In the genomic region with DNA sequence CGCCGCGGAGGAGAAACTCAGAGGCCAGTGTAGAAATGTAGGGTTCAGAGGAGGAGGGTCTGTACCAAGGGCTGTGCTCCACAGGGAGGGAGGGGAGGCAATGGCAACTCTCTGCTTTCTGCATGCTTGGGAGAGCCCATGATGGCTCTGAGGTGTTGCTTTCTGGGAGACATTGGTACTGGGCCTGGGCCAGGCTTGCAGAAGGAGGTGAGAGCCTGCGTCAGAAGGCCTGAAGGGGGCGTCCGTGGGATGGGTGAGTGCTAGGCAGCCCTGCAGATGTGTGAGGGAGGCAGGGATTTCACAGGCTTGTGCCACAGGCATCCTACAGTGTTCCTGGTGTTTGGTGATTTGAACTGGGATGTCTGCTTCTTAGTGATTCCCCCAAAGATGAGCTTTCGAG, we compare ENCODE assay signal across 10 mouse cellular contexts. TPM values are rescaled to one million over a fixed set of nuclear protein-coding genes. Genes with fewer than 3 reads are reported as not detected.
A peak's percentile ranks its signal among the peaks of the same experiment; 100 is the strongest.
DNase-seq lines count a peak whose midpoint lies in the region; ATAC-seq lines count a peak whose summit lies in the region.
"Had no signal": no experiment of that assay in that cellular context is flagged by ENCODE, and none has a peak within 500 bp of the region (broad histone marks: within the 10 kb centered on the region; RNA-seq: fewer than 3 reads in every experiment).

No protein-coding gene starts in this region.

- no peak for DNase-seq in embryonic facial prominence, embryonic 10.5 days (ENCODE audit: low spot score)
- no peak for DNase-seq in limb, embryonic 10.5 days (ENCODE audit: low spot score)
- DNase-seq in ES-CJ7 (ENCODE audit: low read depth, low spot score) = peak; percentile 30
- DNase-seq in left cerebral cortex, adult 18-20 months (ENCODE audit: low spot score in 2 of 2) = peak; percentile 81 to 83
- DNase-seq in ovary, adult 18-20 months (ENCODE audit: low spot score) = no peak

- peaks cover 28% of the 10 kb centered on the region for H3K4me1 ChIP-seq in embryonic facial prominence, embryonic 12.5 days
- H3K4me1 ChIP-seq in embryonic facial prominence, embryonic 10.5 days = peaks cover 23% of the 10 kb centered on the region
- H3K4me1 ChIP-seq in limb, embryonic 15.5 days = peaks cover 60% of the 10 kb centered on the region
- H3K4me1 ChIP-seq in limb, embryonic 10.5 days = peaks cover 32% of the 10 kb centered on the region

- 58% methylated on average over 7 of the region's 7 CpGs for WGBS in embryonic facial prominence, embryonic 12.5 days
- 60% methylated on average over 7 of the region's 7 CpGs for WGBS in embryonic facial prominence, embryonic 10.5 days
- WGBS in limb, embryonic 15.5 days = 61% methylated on average over 7 of the region's 7 CpGs
- WGBS in limb, embryonic 10.5 days = 53% methylated on average over 7 of the region's 7 CpGs

- H3K27me3 ChIP-seq in embryonic facial prominence, embryonic 12.5 days = no peaks in the 10 kb centered on the region
- H3K27me3 ChIP-seq in embryonic facial prominence, embryonic 10.5 days (replicated peaks; ENCODE audit: low read depth, poor library complexity, severe bottlenecking) = peaks cover 6% of the 10 kb centered on the region
- no peaks in the 10 kb centered on the region for H3K27me3 ChIP-seq in limb, embryonic 15.5 days
- H3K27me3 ChIP-seq in limb, embryonic 10.5 days (ENCODE audit: low read depth, poor library complexity, severe bottlenecking) = no peaks in the 10 kb centered on the region
- H3K27me3 ChIP-seq: neural tube, embryonic 12.5 days; stomach, embryonic 15.5 days had no signal

- no peak overlapping the region for H3K9ac ChIP-seq in embryonic facial prominence, embryonic 12.5 days
- H3K9ac ChIP-seq in limb, embryonic 15.5 days = no peak overlapping the region
- H3K9ac ChIP-seq: neural tube, embryonic 12.5 days; stomach, embryonic 15.5 days had no signal

- ATAC-seq in embryonic facial prominence, embryonic 12.5 days (ENCODE audit: insufficient number of reproducible peaks, insufficient read depth, low FRiP score, low TSS enrichment) = no peak
- ATAC-seq in limb, embryonic 15.5 days (ENCODE audit: insufficient number of reproducible peaks, low FRiP score, low TSS enrichment, low read depth) = no peak
- ATAC-seq in activated CD4-positive, CD25-positive, alpha-beta regulatory T cell, adult 4 months = no peak

- H3K27ac ChIP-seq in embryonic facial prominence, embryonic 12.5 days = 0 out of 2 replicates have a peak overlapping the region, but pooled peaks have one; percentile 3
- H3K27ac ChIP-seq in embryonic facial prominence, embryonic 10.5 days (replicated peaks) = no peak overlapping the region
- peak overlapping the region; percentile 33; the same call in 1 of the 2 replicates for H3K27ac ChIP-seq in limb, embryonic 15.5 days
- H3K27ac ChIP-seq in limb, embryonic 10.5 days = no peak overlapping the region
- H3K27ac ChIP-seq: neural tube, embryonic 12.5 days; stomach, embryonic 15.5 days had no signal

- no peak overlapping the region for H3K4me3 ChIP-seq in embryonic facial prominence, embryonic 12.5 days
- H3K4me3 ChIP-seq in embryonic facial prominence, embryonic 10.5 days = no peak overlapping the region
- H3K4me3 ChIP-seq in limb, embryonic 15.5 days = no peak overlapping the region
- H3K4me3 ChIP-seq in limb, embryonic 10.5 days = no peak overlapping the region
- H3K4me3 ChIP-seq: neural tube, embryonic 12.5 days; stomach, embryonic 15.5 days had no signal

- H3K36me3 ChIP-seq in embryonic facial prominence, embryonic 12.5 days = peaks cover 13% of the 10 kb centered on the region; the same call in 1 of the 2 replicates
- H3K36me3 ChIP-seq in embryonic facial prominence, embryonic 10.5 days (replicated peaks) = no peaks in the 10 kb centered on the region; the same call in 1 of the 2 replicates
- H3K36me3 ChIP-seq in limb, embryonic 15.5 days = no peaks in the 10 kb centered on the region
- no peaks in the 10 kb centered on the region; the same call in 1 of the 2 replicates for H3K36me3 ChIP-seq in limb, embryonic 10.5 days
- H3K36me3 ChIP-seq: neural tube, embryonic 12.5 days had no signal

- no peak overlapping the region for H3K4me2 ChIP-seq in embryonic facial prominence, embryonic 12.5 days (replicated peaks)
- H3K4me2 ChIP-seq in limb, embryonic 15.5 days = no peak overlapping the region
- H3K4me2 ChIP-seq: neural tube, embryonic 12.5 days; stomach, embryonic 15.5 days had no signal

- no peaks in the 10 kb centered on the region for H3K9me3 ChIP-seq in embryonic facial prominence, embryonic 12.5 days
- H3K9me3 ChIP-seq in embryonic facial prominence, embryonic 10.5 days = no peaks in the 10 kb centered on the region
- no peaks in the 10 kb centered on the region for H3K9me3 ChIP-seq in limb, embryonic 15.5 days
- no peaks in the 10 kb centered on the region for H3K9me3 ChIP-seq in limb, embryonic 10.5 days (replicated peaks)
- H3K9me3 ChIP-seq: neural tube, embryonic 12.5 days; stomach, embryonic 15.5 days had no signal

RNA-seq across cellular contexts. Expression of gene Dnmt3a, which starts 11.2 kb away (rescaled TPM):
- polyA plus RNA-seq in embryonic facial prominence, embryonic 12.5 days (2016; fragmentation: Nextera tagmentation; extraction: Ambion mirVana) = 220 and 229 TPM in 2 replicates
- polyA plus RNA-seq in embryonic facial prominence, embryonic 10.5 days (2016; fragmentation: Nextera tagmentation; extraction: Ambion mirVana) = 160 and 179 TPM in 2 replicates
- polyA plus RNA-seq in limb, embryonic 15.5 days (2015; fragmentation: Nextera tagmentation; extraction: Ambion mirVana) = 133 and 142 TPM in 2 replicates
- 221 and 298 TPM in 2 replicates for polyA plus RNA-seq in limb, embryonic 10.5 days (2016; fragmentation: Nextera tagmentation; extraction: Ambion mirVana)
- 10 to 100 TPM; 86.7 to 94.0 TPM for total RNA-seq in left cerebral cortex, adult 18-20 months (2021)
- 10 to 100 TPM; 17.9 to 22.9 TPM for polyA plus RNA-seq in activated CD4-positive, CD25-positive, alpha-beta regulatory T cell, adult 4 months (2017; shearing (Covaris generic))

Comparison
In these comparisons a context has a peak if more than half of its experiments do, and no peak if none do; other contexts are left out.
1. H3K27ac ChIP-seq: peak in embryonic facial prominence, embryonic 12.5 days (single experiment) and limb, embryonic 15.5 days (single experiment); none in embryonic facial prominence, embryonic 10.5 days (single experiment) and limb, embryonic 10.5 days (single experiment).
2. DNase-seq: peak in ES-CJ7 (single experiment) and left cerebral cortex, adult 18-20 months (2 of 2); none in embryonic facial prominence, embryonic 10.5 days (single experiment), limb, embryonic 10.5 days (single experiment) and ovary, adult 18-20 months (single experiment).